Mouse (Mus musculus) intestine, embryonic 15.5 days (tissue): ENCODE results near the gene Tmprss6. TPM values are rescaled to one million over a fixed set of nuclear protein-coding genes. Genes with fewer than 3 reads are reported as not detected.
A peak's percentile ranks its signal among the peaks of the same experiment; 100 is the strongest.

Experiments used
- ATAC-seq: fragments of 200-750 bp; cut with Nextera tagmentation; 2 replicates; pipeline ENCODE4 v1.8.0; 2017; ENCODE audit warnings: moderate TSS enrichment, moderate library complexity
- H3K27ac ChIP-seq: fragments of 300-500 bp; sonication (generic); 2 replicates; pipeline ENCODE4 v1.5.1; 2015; ENCODE audit warnings: mild to moderate bottlenecking, inconsistent platforms
- H3K27me3 ChIP-seq: fragments of 300-500 bp; sonication (generic); replicated peaks from 2 replicates; pipeline ENCODE4 v1.6.1; 2015; ENCODE audit warnings: inconsistent platforms
- H3K36me3 ChIP-seq: fragments of 300-500 bp; sonication (generic); 2 replicates; pipeline ENCODE4 v1.6.1; 2015; ENCODE audit warnings: inconsistent platforms
- H3K4me1 ChIP-seq: fragments of 300-500 bp; sonication (generic); replicated peaks from 2 replicates; pipeline ENCODE4 v1.6.1; 2015; ENCODE audit warnings: inconsistent platforms
- H3K4me2 ChIP-seq: fragments of 300-500 bp; sonication (generic); replicated peaks from 2 replicates; pipeline ENCODE4 v1.6.1; 2015; ENCODE audit warnings: mild to moderate bottlenecking, inconsistent platforms
- H3K4me3 ChIP-seq: fragments of 300-500 bp; sonication (generic); replicated peaks from 2 replicates; pipeline ENCODE4 v1.5.1; 2015; ENCODE audit warnings: inconsistent platforms
- H3K9ac ChIP-seq: fragments of 300-500 bp; sonication (generic); 2 replicates; pipeline ENCODE4 v1.6.1; 2015; ENCODE audit warnings: inconsistent platforms
- H3K9me3 ChIP-seq: fragments of 300-500 bp; sonication (generic); 2 replicates; pipeline ENCODE4 v1.6.1; 2016; ENCODE audit warnings: inconsistent platforms
- WGBS: fragments of 180-500 bp; shearing (Covaris S2); methylation state at CpG from one replicate; pipeline ENCODE4 v1.1.7; 2015; 5-methylcytosine and 5-hydroxymethylcytosine counted together
- polyA plus RNA-seq: library from polyadenylated mRNA; unstranded; fragments of >200 nt; fragmentation: Nextera tagmentation; extraction: Ambion mirVana; gene quantifications from 2 replicates; pipeline ENCODE4 v1.2.1, GENCODE M21; 2015

Tmprss6 gene
- polyA plus RNA-seq, result 0.39 and 0.54 TPM in 2 replicates

- H3K9ac ChIP-seq, result no peak within 1 kb of the TSS
- H3K36me3 ChIP-seq, result no peaks in the 10 kb centered on the region
- H3K27me3 ChIP-seq, result no peaks in the 10 kb centered on the region; the same call in 1 of the 2 replicates
- ATAC-seq, result no peak
- WGBS, result 72% methylated on average over 7 of the region's 7 CpGs
- no peaks in the 10 kb centered on the region for H3K9me3 ChIP-seq
- H3K4me1 ChIP-seq, result peaks cover 4% of the 10 kb centered on the region; the same call in 1 of the 2 replicates
- H3K27ac ChIP-seq, result no peak within 1 kb of the TSS
- H3K4me2 ChIP-seq, result no peak within 1 kb of the TSS
- H3K4me3 ChIP-seq, result no peak within 1 kb of the TSS
Measured at GRCm38 (mm10) chr15:78468379-78468937, at the start of gene Tmprss6. TSS of gene Tmprss6 (minus strand) at chr15:78468634.

DNA sequence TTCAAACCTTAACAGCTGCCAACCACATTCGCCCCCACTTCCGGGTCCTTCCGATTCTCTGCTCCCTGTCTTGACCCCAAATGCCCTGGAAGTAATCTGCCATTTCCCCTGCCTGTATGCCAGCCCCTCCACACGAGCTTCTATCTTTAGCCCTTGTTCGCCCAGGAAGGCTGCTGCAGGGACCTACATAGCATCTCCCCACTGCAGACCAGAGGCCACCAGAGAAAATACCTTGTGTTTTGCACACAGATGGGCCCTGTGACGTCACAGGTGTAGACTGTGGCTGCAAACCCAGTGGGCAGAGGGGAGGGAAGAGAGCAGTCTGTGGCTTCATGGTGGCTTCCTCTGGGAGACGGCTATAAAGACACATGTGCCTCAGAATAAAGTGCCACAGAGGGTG, 49.8 kb upstream of the Tmprss6 start:
- H3K4me1 ChIP-seq, result 0 out of 2 replicates have a peak, but pooled peaks cover 5% of the 10 kb centered on the region
- 70% methylated on average over 7 of the region's 7 CpGs for WGBS
- ATAC-seq, result no peak
- H3K9ac ChIP-seq, result no peak overlapping the region
- H3K27ac ChIP-seq, result no peak overlapping the region
- H3K4me3 ChIP-seq, result no peak overlapping the region
- no peaks in the 10 kb centered on the region for H3K36me3 ChIP-seq
- no peaks in the 10 kb centered on the region for H3K9me3 ChIP-seq
- no peaks in the 10 kb centered on the region for H3K27me3 ChIP-seq
- H3K4me2 ChIP-seq, result no peak overlapping the region

DNA sequence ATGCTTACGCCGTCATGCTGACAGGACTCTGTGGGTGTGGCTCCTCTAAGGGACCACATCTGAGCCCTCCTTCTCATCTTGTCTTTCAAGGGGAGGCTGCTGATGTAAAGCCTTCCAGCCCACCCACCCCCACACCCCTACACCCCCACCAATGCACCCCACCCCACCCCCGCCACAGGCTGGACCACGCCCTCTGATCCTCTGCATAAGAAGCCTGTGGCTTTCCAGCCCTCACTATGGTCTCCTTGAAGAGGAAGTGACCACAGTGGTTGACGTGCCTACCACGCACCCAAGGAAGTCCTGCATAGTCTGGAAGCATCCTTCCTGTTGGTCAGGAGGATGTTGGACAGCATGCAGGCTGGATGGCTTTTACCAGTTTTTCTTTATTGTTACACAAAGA, 47.3 kb upstream of the Tmprss6 start:
- no peak overlapping the region for H3K9ac ChIP-seq
- H3K27ac ChIP-seq, result no peak overlapping the region
- 0 out of 2 replicates have a peak, but pooled peaks cover 5% of the 10 kb centered on the region for H3K4me1 ChIP-seq
- no peak for ATAC-seq
- H3K27me3 ChIP-seq, result no peaks in the 10 kb centered on the region
- 74% methylated on average over 6 of the region's 6 CpGs for WGBS
- no peaks in the 10 kb centered on the region for H3K36me3 ChIP-seq
- H3K4me2 ChIP-seq, result no peak overlapping the region
- no peak overlapping the region for H3K4me3 ChIP-seq
- no peaks in the 10 kb centered on the region for H3K9me3 ChIP-seq

- H3K4me1 ChIP-seq, result peaks cover 8% of the 10 kb centered on the region; the same call in 1 of the 2 replicates
- H3K27ac ChIP-seq, result no peak overlapping the region
- no peaks in the 10 kb centered on the region for H3K36me3 ChIP-seq
- WGBS, result 32% methylated on average over 7 of the region's 7 CpGs
- H3K9me3 ChIP-seq, result no peaks in the 10 kb centered on the region
- no peak overlapping the region for H3K4me2 ChIP-seq
- no peak overlapping the region for H3K9ac ChIP-seq
- peak; percentile 62 for ATAC-seq
- no peak overlapping the region for H3K4me3 ChIP-seq
- H3K27me3 ChIP-seq, result no peaks in the 10 kb centered on the region
Measured at GRCm38 (mm10) chr15:78514393-78515146, 46.1 kb upstream of the Tmprss6 start.

GRCm38 (mm10) chr15:78513019-78513418, 44.6 kb upstream of the Tmprss6 start:
- H3K4me1 ChIP-seq, result peaks cover 8% of the 10 kb centered on the region; the same call in 1 of the 2 replicates
- no peaks in the 10 kb centered on the region for H3K36me3 ChIP-seq
- 71% methylated on average over 14 of the region's 14 CpGs for WGBS
- no peaks in the 10 kb centered on the region for H3K27me3 ChIP-seq
- H3K27ac ChIP-seq, result no peak overlapping the region
- no peaks in the 10 kb centered on the region for H3K9me3 ChIP-seq
- no peak overlapping the region for H3K4me3 ChIP-seq
- no peak for ATAC-seq
- H3K4me2 ChIP-seq, result no peak overlapping the region
- no peak overlapping the region for H3K9ac ChIP-seq

DNA sequence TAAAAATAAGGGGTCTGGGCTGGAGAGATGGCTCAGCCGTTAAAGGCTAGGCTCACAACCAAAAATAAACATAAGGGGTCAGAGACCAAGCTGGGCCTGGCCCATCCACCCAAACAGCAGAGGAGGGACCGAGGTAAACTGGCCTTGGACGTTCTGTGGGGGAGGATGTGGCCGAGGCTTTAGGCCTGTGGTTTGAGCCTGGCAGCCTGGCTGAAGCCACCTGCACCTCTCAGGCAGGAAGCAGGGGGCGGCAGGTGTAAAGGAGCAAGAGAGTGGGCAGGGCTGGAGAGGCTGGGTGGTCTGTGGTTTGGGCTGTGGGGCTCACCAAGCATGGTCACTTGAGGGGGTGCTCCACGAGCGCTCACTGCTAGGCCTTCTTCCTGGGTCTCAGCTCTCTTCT, 43.5 kb upstream of the Tmprss6 start:
- no peak overlapping the region for H3K9ac ChIP-seq
- no peaks in the 10 kb centered on the region for H3K36me3 ChIP-seq
- no peaks in the 10 kb centered on the region for H3K9me3 ChIP-seq
- no peaks in the 10 kb centered on the region for H3K27me3 ChIP-seq
- H3K4me3 ChIP-seq, result no peak overlapping the region
- no peak overlapping the region for H3K4me2 ChIP-seq
- H3K27ac ChIP-seq, result no peak overlapping the region
- 61% methylated on average over 7 of the region's 7 CpGs for WGBS
- ATAC-seq, result no peak
- H3K4me1 ChIP-seq, result peaks cover 8% of the 10 kb centered on the region; the same call in 1 of the 2 replicates

- Histone ChIP-seq H3K4me1 (peaks cover 8% of the 10 kb centered on the region; the same call in 1 of the 2 replicates), H3K9me3 (no peaks in the 10 kb centered on the region), H3K27me3 (no peaks in the 10 kb centered on the region), H3K9ac (no peak overlapping the region), H3K4me2 (no peak overlapping the region), H3K4me3 (no peak overlapping the region), H3K27ac (no peak overlapping the region), H3K36me3 (no peaks in the 10 kb centered on the region)
- WGBS, result 86% methylated on average over 6 of the region's 6 CpGs
- ATAC-seq, result no peak
Measured at GRCm38 (mm10) chr15:78510736-78511135, 42.3 kb upstream of the Tmprss6 start.

- ATAC-seq, result no peak
- H3K4me3 ChIP-seq, result no peak overlapping the region
- no peak overlapping the region for H3K27ac ChIP-seq
Measured at GRCm38 (mm10) chr15:78510121-78510576, 41.7 kb upstream of the Tmprss6 start.

GRCm38 (mm10) chr15:78509297-78509899, 41.0 kb upstream of the Tmprss6 start:
- H3K9me3 ChIP-seq, result no peaks in the 10 kb centered on the region
- H3K4me1 ChIP-seq, result peaks cover 5% of the 10 kb centered on the region; the same call in 1 of the 2 replicates
- no peaks in the 10 kb centered on the region for H3K36me3 ChIP-seq
- no peak overlapping the region for H3K9ac ChIP-seq
- no peak for ATAC-seq
- WGBS, result 47% methylated on average over 12 of the region's 12 CpGs
- no peaks in the 10 kb centered on the region for H3K27me3 ChIP-seq
- no peak overlapping the region for H3K4me2 ChIP-seq
- no peak overlapping the region for H3K27ac ChIP-seq
- H3K4me3 ChIP-seq, result no peak overlapping the region

More at GRCm38 (mm10) chr15:78510121-78510576, 41.7 kb upstream of the Tmprss6 start:
- Histone ChIP-seq H3K9ac (no peak overlapping the region), H3K27me3 (no peaks in the 10 kb centered on the region), H3K9me3 (no peaks in the 10 kb centered on the region), H3K36me3 (no peaks in the 10 kb centered on the region), H3K4me2 (no peak overlapping the region), H3K4me1 (peaks cover 8% of the 10 kb centered on the region; the same call in 1 of the 2 replicates)
- WGBS, result 73% methylated on average over 8 of the region's 8 CpGs

GRCm38 (mm10) chr15:78508443-78508842, 40.0 kb upstream of the Tmprss6 start:
- Histone ChIP-seq H3K27me3 (no peaks in the 10 kb centered on the region), H3K9me3 (no peaks in the 10 kb centered on the region), H3K4me3 (no peak overlapping the region), H3K4me1 (peaks cover 3% of the 10 kb centered on the region; the same call in 1 of the 2 replicates), H3K27ac (no peak overlapping the region), H3K36me3 (no peaks in the 10 kb centered on the region), H3K9ac (no peak overlapping the region), H3K4me2 (no peak overlapping the region)
- no peak for ATAC-seq
- 73% methylated on average over 7 of the region's 7 CpGs for WGBS

DNA sequence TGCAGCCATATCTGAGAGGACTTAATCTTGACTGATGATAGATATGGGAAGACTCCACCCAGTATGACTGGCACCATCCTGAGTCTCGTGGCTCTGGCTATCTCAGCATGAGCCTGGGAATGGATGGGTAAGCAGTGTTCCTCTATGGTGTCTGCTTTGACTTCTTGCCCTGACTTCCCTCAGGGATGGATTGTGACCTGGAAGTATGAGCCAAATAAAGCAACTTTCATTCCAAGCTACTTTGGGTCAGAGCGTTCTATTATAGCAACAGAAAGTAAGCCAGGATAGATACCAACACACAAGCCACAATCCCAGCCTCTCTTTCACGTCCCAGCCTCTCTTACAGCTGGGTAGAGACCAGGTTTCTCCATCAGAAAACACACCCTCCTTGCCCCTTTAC, 37.1 kb upstream of the Tmprss6 start:
- 71% methylated on average over 3 of the region's 3 CpGs for WGBS
- no peaks in the 10 kb centered on the region for H3K27me3 ChIP-seq

GRCm38 (mm10) chr15:78504816-78505215, 36.4 kb upstream of the Tmprss6 start:
- Histone ChIP-seq H3K9ac (no peak overlapping the region), H3K36me3 (no peaks in the 10 kb centered on the region)
- WGBS, result 91% methylated on average over 5 of the region's 5 CpGs

More for the DNA sequence above, 37.1 kb upstream of the Tmprss6 start:
- no peak overlapping the region for H3K4me3 ChIP-seq
- H3K9me3 ChIP-seq, result no peaks in the 10 kb centered on the region
- H3K9ac ChIP-seq, result no peak overlapping the region
- no peak overlapping the region for H3K27ac ChIP-seq
- H3K4me2 ChIP-seq, result no peak overlapping the region
- ATAC-seq, result no peak
- peaks cover 3% of the 10 kb centered on the region; the same call in 1 of the 2 replicates for H3K4me1 ChIP-seq
- no peaks in the 10 kb centered on the region for H3K36me3 ChIP-seq

More at GRCm38 (mm10) chr15:78504816-78505215, 36.4 kb upstream of the Tmprss6 start:
- H3K4me2 ChIP-seq, result no peak overlapping the region
- no peak overlapping the region for H3K4me3 ChIP-seq
- no peaks in the 10 kb centered on the region for H3K27me3 ChIP-seq
- no peaks in the 10 kb centered on the region for H3K4me1 ChIP-seq
- ATAC-seq, result no peak
- H3K9me3 ChIP-seq, result no peaks in the 10 kb centered on the region
- no peak overlapping the region for H3K27ac ChIP-seq
